ENCODE assay signal across 8 mouse cellular contexts in genomic region chr9:102354561-102354973, GRCm38 (mm10). TPM values are rescaled to one million over a fixed set of nuclear protein-coding genes. Genes with fewer than 3 reads are reported as not detected.
DNase-seq lines count a peak whose midpoint lies in the region; ATAC-seq and TF ChIP-seq lines count a peak whose summit lies in the region.

Gene Ephb1 (minus strand): TSS chr9:102354693.

- H3K9ac ChIP-seq in hindbrain, embryonic 11.5 days (ENCODE audit: low read depth, low read length), result peak within 1 kb of the TSS; percentile 85
- 0 out of 2 replicates have a peak within 1 kb of the TSS, but pooled peaks have one; percentile 23 for H3K9ac ChIP-seq in lung, postnatal 0 days (replicated peaks; ENCODE audit: low read depth)

- TF ChIP-seq CTCF in lung, postnatal 0 days (IDR thresholded peaks at IDR 0.05), result peak; percentile 98

- no peaks in the 10 kb centered on the region for H3K9me3 ChIP-seq in hindbrain, embryonic 11.5 days (ENCODE audit: control insufficient read depth, low read length)
- no peaks in the 10 kb centered on the region for H3K9me3 ChIP-seq in lung, postnatal 0 days (ENCODE audit: low read length)

- ATAC-seq in hindbrain, embryonic 11.5 days (ENCODE audit: low FRiP score), result peak; percentile 93
- ATAC-seq in lung, postnatal 0 days, result peak; percentile 93

- H3K27ac ChIP-seq in hindbrain, embryonic 11.5 days (ENCODE audit: low read depth, low read length), result 0 out of 2 replicates have a peak within 1 kb of the TSS, but pooled peaks have one; percentile 56
- H3K27ac ChIP-seq in lung, postnatal 0 days (ENCODE audit: low read length), result no peak within 1 kb of the TSS

- H3K4me1 ChIP-seq in hindbrain, embryonic 11.5 days (replicated peaks; ENCODE audit: control insufficient read depth, insufficient read depth, low read length), result peaks cover 8% of the 10 kb centered on the region; the same call in 1 of the 2 replicates
- H3K4me1 ChIP-seq in lung, postnatal 0 days (ENCODE audit: insufficient read depth, low read depth, low read length), result no peaks in the 10 kb centered on the region; the same call in 1 of the 2 replicates

- peak within 1 kb of the TSS; percentile 81 for H3K4me3 ChIP-seq in hindbrain, embryonic 11.5 days (ENCODE audit: low read depth, low read length)
- H3K4me3 ChIP-seq in lung, postnatal 0 days (ENCODE audit: low read depth, low read length), result peak within 1 kb of the TSS; percentile 43

- peak; percentile 92 for DNase-seq in Muller cell, postnatal 12 days (ENCODE audit: inconsistent ontology term)
- DNase-seq in cerebellum, postnatal 10 days, result peak; percentile 94 to 95
- DNase-seq in frontal cortex, postnatal 10 days (ENCODE audit: low spot score in 2 of 2), result peak; percentile 89 to 93
- peak; percentile 92 for DNase-seq in hindbrain, embryonic 11.5 days (ENCODE audit: low spot score)
- peak; percentile 91 for DNase-seq in layer of hippocampus, postnatal 10 days (ENCODE audit: low spot score in 2 of 2)
- DNase-seq in lung, postnatal 0 days (ENCODE audit: low spot score), result peak; percentile 95
- peak; percentile 53 for DNase-seq in retina, adult 2 months (ENCODE audit: low read depth, low spot score)
- peak; percentile 28 for DNase-seq in urinary bladder, postnatal 10 days (ENCODE audit: low spot score)

- H3K27me3 ChIP-seq in hindbrain, embryonic 11.5 days (ENCODE audit: control insufficient read depth, insufficient read depth, low read length), result peaks cover 37% of the 10 kb centered on the region
- peaks cover 55% of the 10 kb centered on the region for H3K27me3 ChIP-seq in lung, postnatal 0 days (replicated peaks; ENCODE audit: insufficient read depth, low read length)

- H3K36me3 ChIP-seq in hindbrain, embryonic 11.5 days (ENCODE audit: control insufficient read depth, insufficient read depth, low read length), result no peaks in the 10 kb centered on the region
- H3K36me3 ChIP-seq in lung, postnatal 0 days (ENCODE audit: insufficient read depth, low read length), result no peaks in the 10 kb centered on the region

- TF ChIP-seq EP300 in lung, postnatal 0 days (IDR thresholded peaks at IDR 0.05), result no peak

- 0% methylated on average over 21 of the region's 22 CpGs for WGBS in hindbrain, embryonic 11.5 days
- WGBS in lung, postnatal 0 days, result under 1% methylated on average over 22 of the region's 22 CpGs

- H3K4me2 ChIP-seq in hindbrain, embryonic 11.5 days (replicated peaks; ENCODE audit: low read depth, low read length), result peak within 1 kb of the TSS; percentile 100
- peak within 1 kb of the TSS; percentile 93 for H3K4me2 ChIP-seq in lung, postnatal 0 days (replicated peaks; ENCODE audit: low read depth, low read length)

RNA-seq across cellular contexts. Expression of gene Ephb1, which starts in this region (rescaled TPM):
- polyA plus RNA-seq in hindbrain, embryonic 11.5 days (2014; fragmentation: Nextera tagmentation; extraction: Ambion mirVana), result 16.5 and 18.3 TPM in 2 replicates
- 10 to 100 TPM; 31.6 to 35.8 TPM for total RNA-seq in layer of hippocampus, postnatal 10 days (2021)
- polyA plus RNA-seq in lung, postnatal 0 days (2015; fragmentation: Nextera tagmentation; extraction: Ambion mirVana), result 0.87 and 0.94 TPM in 2 replicates

Comparison
In these comparisons a context has a peak if more than half of its experiments do, and no peak if none do; other contexts are left out.
1. Peak in DNase-seq, ATAC-seq, H3K4me3 ChIP-seq, H3K9ac ChIP-seq and H3K4me2 ChIP-seq in lung, postnatal 0 days; RNA of the gene not detected or under 1 TPM.
2. DNase-seq: peak in every context shown above with its lines; median percentile 95 in lung, postnatal 0 days; 94 in cerebellum, postnatal 10 days; 92 in Muller cell, postnatal 12 days; 92 in hindbrain, embryonic 11.5 days; 91 in frontal cortex, postnatal 10 days; 91 in layer of hippocampus, postnatal 10 days; 53 in retina, adult 2 months; 28 in urinary bladder, postnatal 10 days.